Mouse (Mus musculus) kidney, adult 2 months (tissue): ENCODE results near the gene Wap. TPM values are rescaled to one million over a fixed set of nuclear protein-coding genes. Genes with fewer than 3 reads are reported as not detected.
A peak's percentile ranks its signal among the peaks of the same experiment; 100 is the strongest.

Experiments used
- DNase-seq: peaks from one replicate; pipeline ENCODE4 v3.0.0; 2021
- H3K27ac ChIP-seq: fragments of 200-500 bp; 2 replicates; pipeline ENCODE4 v1.5.1; 2012; ENCODE audit warnings: low read depth, low read length, control low read depth, inconsistent platforms; ENCODE audit not compliant: insufficient read depth
- H3K27me3 ChIP-seq: fragments of 200-500 bp; replicated peaks from 2 replicates; pipeline ENCODE4 v1.6.1; 2012; ENCODE audit warnings: mild to moderate bottlenecking, moderate library complexity, low read length, inconsistent platforms; ENCODE audit not compliant: control insufficient read depth, insufficient read depth
- H3K36me3 ChIP-seq: fragments of 200-500 bp; 2 replicates; pipeline ENCODE4 v1.6.1; 2012; ENCODE audit warnings: mild to moderate bottlenecking, moderate library complexity, low read length, inconsistent platforms; ENCODE audit not compliant: control insufficient read depth, insufficient read depth
- H3K4me1 ChIP-seq: fragments of 200-500 bp; 2 replicates; pipeline ENCODE4 v1.6.1; 2011; ENCODE audit warnings: low read length; ENCODE audit not compliant: control insufficient read depth, insufficient read depth
- H3K4me3 ChIP-seq: fragments of 200-500 bp; 2 replicates; pipeline ENCODE4 v1.5.1; 2011; ENCODE audit warnings: mild to moderate bottlenecking, low read depth, low read length, control low read depth; ENCODE audit not compliant: insufficient read depth
- CTCF ChIP-seq: fragments of 200-500 bp; conservative IDR thresholded peaks from 2 replicates; pipeline ENCODE4 v1.5.1; 2011; ENCODE audit warnings: low read depth, mild to moderate bottlenecking, control low read depth, low read length, moderate library complexity, mixed read lengths; ENCODE audit not compliant: insufficient read depth, insufficient read length
- POLR2A ChIP-seq: fragments of 200-500 bp; IDR thresholded peaks from one replicate; pipeline ENCODE4 v1.6.1; 2011; ENCODE audit warnings: low read depth, low read length, control low read depth
- WGBS: fragments of 180-500 bp; shearing (Covaris S2); methylation state at CpG from one replicate; pipeline ENCODE4 v1.1.7; 2018; 5-methylcytosine and 5-hydroxymethylcytosine counted together
- polyA plus RNA-seq: library from polyadenylated mRNA; depleted of rRNA; stranded (reverse); fragments of >200 nt; gene quantifications from 2 replicates; pipeline ENCODE4 v1.2.3, GENCODE M21; 2012

The Wap gene
- polyA plus RNA-seq, 1 experiment, result not detected

DNA sequence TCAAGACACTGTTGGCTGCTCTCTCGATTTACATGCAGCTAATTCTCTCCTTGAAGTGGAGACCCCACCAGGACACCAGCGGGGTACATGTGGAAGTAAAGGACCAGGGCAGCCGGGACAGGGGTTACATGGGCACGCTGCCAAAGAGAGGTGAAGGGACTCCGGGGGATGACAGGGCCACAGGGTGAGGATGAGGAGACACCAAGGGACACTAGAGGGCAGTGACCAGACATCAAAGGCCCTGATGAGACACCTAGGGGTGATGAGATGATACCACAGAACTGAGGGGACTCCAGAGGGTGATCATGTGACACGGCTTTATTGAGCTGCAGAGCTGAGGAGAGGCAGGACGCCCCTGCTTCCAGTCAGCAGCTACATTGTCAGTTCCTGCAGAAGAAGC is 40.9 kb downstream of the Wap start:
- Histone ChIP-seq H3K36me3 (no peaks in the 10 kb centered on the region), H3K27me3 (no peaks in the 10 kb centered on the region), H3K4me1 (no peaks in the 10 kb centered on the region), H3K27ac (no peak overlapping the region), H3K4me3 (no peak overlapping the region)
- no peak for TF ChIP-seq CTCF
- TF ChIP-seq POLR2A, result no peak
- no peak for DNase-seq
- WGBS, result 76% methylated on average over 7 of the region's 7 CpGs

DNA sequence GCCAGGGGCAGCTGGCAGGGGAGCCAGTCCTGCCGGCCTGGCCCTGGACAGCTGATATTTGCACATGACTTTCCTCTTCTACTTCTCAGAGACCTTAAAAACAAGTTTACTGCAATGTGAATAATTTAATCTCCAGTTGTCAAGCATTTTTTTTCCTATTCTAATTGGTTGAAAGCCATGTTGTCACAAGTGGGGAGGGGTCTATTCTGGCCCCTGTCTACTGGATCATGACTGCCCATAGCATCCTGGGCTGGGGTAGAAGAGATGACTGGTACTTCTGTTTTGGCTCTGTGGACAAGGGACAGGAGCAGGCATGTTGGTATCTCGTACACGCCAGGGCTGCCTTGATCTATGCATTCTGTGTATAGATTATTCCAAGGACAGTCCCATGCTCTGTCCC is 41.8 kb downstream of the Wap start:
- no peaks in the 10 kb centered on the region for H3K4me1 ChIP-seq
- no peak overlapping the region for H3K27ac ChIP-seq
- DNase-seq, result no peak
- TF ChIP-seq CTCF (no peak), POLR2A (no peak)
- H3K36me3 ChIP-seq, result no peaks in the 10 kb centered on the region
- 82% methylated on average over 3 of the region's 3 CpGs for WGBS
- no peaks in the 10 kb centered on the region for H3K27me3 ChIP-seq
- H3K4me3 ChIP-seq, result no peak overlapping the region

- Histone ChIP-seq H3K27me3 (no peaks in the 10 kb centered on the region), H3K36me3 (no peaks in the 10 kb centered on the region), H3K4me3 (no peak overlapping the region), H3K4me1 (no peaks in the 10 kb centered on the region), H3K27ac (no peak overlapping the region)
- 95% methylated on average over 6 of the region's 6 CpGs for WGBS
- DNase-seq, result no peak
- TF ChIP-seq CTCF (no peak), POLR2A (no peak)
These were observed 42.2 kb downstream of the Wap start for GRCm38 (mm10) chr11:6596205-6596604.

DNA sequence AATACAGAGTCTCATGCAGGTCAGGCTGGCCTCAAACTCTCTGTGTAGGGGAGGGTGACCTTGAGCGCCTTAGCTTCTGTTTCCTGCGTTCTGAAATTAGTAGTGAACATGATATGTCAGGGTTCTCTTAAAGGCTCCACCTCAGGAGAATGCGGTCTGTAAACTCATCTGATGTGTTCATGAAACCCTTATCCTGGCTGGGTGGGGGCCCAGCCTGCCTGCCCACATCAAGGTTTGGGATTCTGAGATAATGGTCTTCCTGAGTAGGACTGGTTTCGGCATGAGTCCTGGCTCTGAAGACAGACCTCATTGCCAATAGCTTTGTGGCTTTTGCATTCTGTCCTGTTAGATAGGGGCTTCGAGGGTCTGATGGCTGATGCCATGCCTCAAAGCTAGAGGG is 43.1 kb downstream of the Wap start:
- Histone ChIP-seq H3K27ac (no peak overlapping the region), H3K36me3 (no peaks in the 10 kb centered on the region), H3K4me1 (no peaks in the 10 kb centered on the region), H3K27me3 (no peaks in the 10 kb centered on the region), H3K4me3 (no peak overlapping the region)
- 83% methylated on average over 5 of the region's 5 CpGs for WGBS
- no peak for DNase-seq
- no peak for TF ChIP-seq POLR2A
- TF ChIP-seq CTCF, result no peak

- peak; percentile 47 for DNase-seq
- no peak overlapping the region for H3K4me3 ChIP-seq
- no peak overlapping the region for H3K27ac ChIP-seq
- no peaks in the 10 kb centered on the region for H3K4me1 ChIP-seq
- no peaks in the 10 kb centered on the region for H3K36me3 ChIP-seq
- TF ChIP-seq CTCF, result no peak
- TF ChIP-seq POLR2A, result no peak
- WGBS, result 74% methylated on average over 6 of the region's 6 CpGs
- no peaks in the 10 kb centered on the region for H3K27me3 ChIP-seq
These were observed 43.6 kb downstream of the Wap start for GRCm38 (mm10) chr11:6594845-6595244.

DNA sequence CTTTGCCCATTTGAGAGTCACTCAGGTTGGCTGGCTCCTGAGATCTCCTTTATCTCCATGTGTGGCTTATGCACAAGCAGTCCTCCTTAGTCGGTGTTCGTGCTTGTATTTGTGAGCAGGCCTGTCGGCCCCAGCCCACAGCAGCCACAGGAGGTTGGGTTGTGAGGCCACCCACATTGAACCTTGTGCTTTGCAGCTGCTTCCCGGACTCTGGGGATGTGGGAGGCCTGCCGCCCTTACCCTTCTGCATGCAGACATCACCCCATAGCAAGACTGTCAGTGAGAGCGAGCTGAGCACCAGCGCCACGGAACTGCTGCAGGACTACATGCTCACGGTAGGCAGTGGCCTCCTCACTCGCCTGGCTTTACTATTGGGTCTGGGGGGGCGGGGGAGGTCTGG is 45.0 kb downstream of the Wap start:
- Histone ChIP-seq H3K36me3 (no peaks in the 10 kb centered on the region), H3K4me3 (no peak overlapping the region), H3K27me3 (no peaks in the 10 kb centered on the region), H3K4me1 (no peaks in the 10 kb centered on the region), H3K27ac (no peak overlapping the region)
- TF ChIP-seq POLR2A (no peak), CTCF (no peak)
- WGBS, result 81% methylated on average over 11 of the region's 11 CpGs
- no peak for DNase-seq

DNA sequence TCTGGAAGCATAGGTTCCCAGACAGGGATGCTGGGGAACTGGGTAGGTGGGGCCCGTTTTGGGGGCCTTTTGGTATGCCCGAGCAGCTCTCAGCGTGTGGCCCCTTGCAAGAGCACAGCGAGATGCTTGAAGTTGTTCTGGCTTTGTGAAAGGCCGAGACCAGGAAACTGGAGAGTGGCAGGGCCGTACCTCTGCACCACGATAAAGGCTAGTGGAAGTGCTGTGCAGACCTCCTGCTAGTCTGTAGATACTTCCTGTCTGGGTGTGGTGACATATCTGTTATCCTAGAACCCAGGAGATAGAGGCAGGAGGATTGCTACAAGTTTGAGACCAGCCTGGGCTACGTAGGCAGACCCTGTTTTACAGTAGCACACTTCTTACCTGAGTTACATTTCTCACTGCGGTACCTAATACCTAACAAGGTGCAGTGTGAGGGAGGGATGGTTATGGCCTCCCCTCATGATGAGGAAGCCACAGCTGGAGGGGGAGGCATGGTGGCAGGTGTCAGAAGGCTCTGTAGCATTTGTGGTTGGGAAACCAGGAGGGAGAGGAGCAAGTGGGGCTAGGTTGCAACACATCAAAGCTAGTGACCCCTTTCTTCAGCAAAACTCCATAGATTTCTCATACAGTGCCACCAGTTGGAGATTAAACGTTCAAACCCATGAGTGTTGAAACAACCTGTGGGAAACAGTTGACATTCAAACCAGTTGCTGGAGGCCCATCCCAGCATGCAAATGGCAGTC is 47.3 kb downstream of the Wap start:
- 91% methylated on average over 10 of the region's 10 CpGs for WGBS

More for the DNA sequence above, 47.3 kb downstream of the Wap start:
- H3K4me3 ChIP-seq, result no peak overlapping the region
- no peak for TF ChIP-seq CTCF
- TF ChIP-seq POLR2A, result no peak
- no peak overlapping the region for H3K27ac ChIP-seq
- no peaks in the 10 kb centered on the region for H3K27me3 ChIP-seq
- DNase-seq, result no peak
- no peaks in the 10 kb centered on the region for H3K36me3 ChIP-seq
- H3K4me1 ChIP-seq, result no peaks in the 10 kb centered on the region
